Mouse (Mus musculus): Measurements from ENCODE around the gene Iffo2. TPM values are rescaled to one million over a fixed set of nuclear protein-coding genes. Genes with fewer than 3 reads are reported as not detected.

Gene Iffo2
- total and polyA plus RNA-seq, 3 experiments: 0.38 to 3.0 (median 0.60) TPM

DNA sequence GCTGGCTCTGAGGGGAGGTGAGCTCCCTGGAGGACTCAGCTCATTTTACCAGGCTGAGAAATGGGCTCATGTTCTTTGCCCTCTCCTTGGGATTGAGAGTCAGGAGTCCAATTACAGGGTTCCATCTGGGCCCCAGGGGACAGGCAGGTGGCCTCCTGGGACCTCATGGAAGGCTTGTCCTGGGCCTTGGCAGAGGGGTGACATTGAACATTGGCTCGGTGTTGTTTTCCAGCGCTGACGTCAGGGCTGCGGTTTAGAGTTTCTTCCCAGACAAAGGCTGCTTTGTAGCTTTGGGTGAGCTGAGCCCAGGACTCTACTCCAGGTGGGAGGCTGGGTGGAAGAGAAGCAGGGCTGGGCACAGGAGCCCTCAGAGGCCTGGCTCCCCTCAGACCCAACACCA, 57.4 kb downstream of the Iffo2 start:
- dilution Hi-C loops (cut with MboI; ENCODE audit: extremely low pct_ligation_motif_present, extremely low pct_unique_long_range_greater_than_20kb, low sequenced_read_pairs): no loop called here
- H3K27ac ChIP-seq (ENCODE audit: insufficient read depth, low read depth): no peak overlapping the region

DNA sequence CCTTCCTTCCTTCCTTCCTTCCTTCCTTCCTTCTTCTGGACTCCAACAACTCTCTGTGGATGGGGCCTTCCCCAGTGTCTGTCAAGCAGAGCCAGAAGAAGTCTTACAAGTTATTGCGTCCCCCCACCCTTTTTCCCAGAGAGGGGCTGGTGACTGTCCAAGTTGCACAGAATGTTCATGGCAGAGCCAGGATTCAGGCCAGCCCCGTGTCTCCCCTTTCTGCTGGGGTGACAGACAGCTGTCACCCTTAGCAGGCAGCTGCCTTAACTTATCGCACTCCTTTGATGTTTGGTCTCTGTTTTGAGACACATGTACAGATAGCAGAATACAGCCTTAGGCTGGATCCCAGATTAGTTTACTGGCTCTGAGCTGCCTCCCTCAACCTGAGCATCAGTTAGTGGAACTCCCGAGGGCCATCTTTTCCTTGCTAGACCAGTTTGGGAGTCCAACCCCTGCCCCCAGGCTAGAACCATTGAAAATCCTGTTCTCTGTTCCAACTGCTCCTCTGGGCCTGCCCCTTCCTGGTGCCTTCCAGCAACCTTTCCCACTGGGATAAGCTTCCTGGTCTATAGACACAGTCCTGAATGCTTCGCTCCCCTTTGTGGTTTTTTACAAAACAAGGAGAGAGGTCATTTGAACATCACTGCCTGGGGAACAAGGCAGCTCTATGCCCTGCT, 59.1 kb downstream of the Iffo2 start:
- in situ Hi-C loops (cut with MboI; ENCODE audit: low pct_ligation_motif_present, low pct_unique_long_range_greater_than_20kb, low sequenced_read_pairs) (no loop called here), dilution Hi-C loops (cut with MboI; ENCODE audit: extremely low pct_ligation_motif_present, extremely low pct_unique_long_range_greater_than_20kb, low sequenced_read_pairs) (no loop called here)
- no peaks in the 10 kb centered on the region for H3K9me3 ChIP-seq (replicated peaks; ENCODE audit: low read length)
- H3K4me2 ChIP-seq (ENCODE audit: insufficient read depth, low read depth, poor library complexity, severe bottlenecking): no peak overlapping the region
- DNase-seq (ENCODE audit: extremely low read depth): no peak
- H3K9ac ChIP-seq (ENCODE audit: insufficient read depth, low read depth): no peak overlapping the region
- no peak overlapping the region for H3K27ac ChIP-seq (ENCODE audit: insufficient read depth, low read depth)
- peaks cover 7 to 11% of the 10 kb centered on the region in 2 experiments; a peak in 2 of 4 replicates for H3K4me1 ChIP-seq (ENCODE audit: control insufficient read depth in 1 of 2, insufficient read depth in 2 of 2)
- no peaks in the 10 kb centered on the region for H3K36me3 ChIP-seq (replicated peaks in 1 of 2; ENCODE audit: control insufficient read depth in 1 of 2, insufficient read depth in 1 of 2, low read length in 1 of 2)
- no peaks in the 10 kb centered on the region for H3K79me2 ChIP-seq (replicated peaks; ENCODE audit: control insufficient read depth, extremely low read depth, insufficient read depth, poor library complexity, severe bottlenecking)
- no peak for TF ChIP-seq MEF2A (IDR thresholded peaks at IDR 0.05; ENCODE audit: borderline replicate concordance, low read depth, low read length)
- TF ChIP-seq MAZ (IDR thresholded peaks at IDR 0.05; ENCODE audit: low read depth, low read length): no peak
- no peak for TF ChIP-seq CHD1 (IDR thresholded peaks at IDR 0.05; ENCODE audit: low read depth, low read length)
- TF ChIP-seq POLR2AphosphoS2 (IDR thresholded peaks at IDR 0.05; ENCODE audit: low read depth, low read length): no peak
- no peak for TF ChIP-seq MXI1 (IDR thresholded peaks at IDR 0.05; ENCODE audit: low read depth, low read length)
- no peak for TF ChIP-seq NELFE (IDR thresholded peaks at IDR 0.05; ENCODE audit: low read depth, low read length)
- no peak for TF ChIP-seq ETS1 (conservative IDR thresholded peaks at IDR 0.05; ENCODE audit: low read depth, low read length)
- TF ChIP-seq JUN (IDR thresholded peaks at IDR 0.05; ENCODE audit: insufficient read depth, low read depth, low read length): no peak
- TF ChIP-seq RAD21 (IDR thresholded peaks at IDR 0.05; ENCODE audit: low read depth, low read length): no peak
- no peak for TF ChIP-seq UBTF (IDR thresholded peaks at IDR 0.05; ENCODE audit: low read depth, low read length)
- TF ChIP-seq CTCF (conservative IDR thresholded peaks at IDR 0.05 in 1 of 2, IDR thresholded peaks at IDR 0.05 in 1 of 2; ENCODE audit: low read depth in 2 of 2, low read length in 2 of 2): no peak
- TF ChIP-seq RCOR1 (conservative IDR thresholded peaks at IDR 0.05; ENCODE audit: low read depth, low read length): no peak
- TF ChIP-seq PAX5 (IDR thresholded peaks at IDR 0.05; ENCODE audit: low read length): no peak
- no peak for TF ChIP-seq JUND (conservative IDR thresholded peaks at IDR 0.05; ENCODE audit: low read depth, low read length)
- TF ChIP-seq USF1 (IDR thresholded peaks at IDR 0.05; ENCODE audit: low read depth, low read length): no peak
- no peak for TF ChIP-seq TBP (conservative IDR thresholded peaks at IDR 0.05; ENCODE audit: low read depth, low read length)
- TF ChIP-seq CHD2 (IDR thresholded peaks at IDR 0.05; ENCODE audit: low read length): no peak
- TF ChIP-seq SIN3A (IDR thresholded peaks at IDR 0.05; ENCODE audit: low read length): no peak
- H3K27me3 ChIP-seq (replicated peaks): peaks cover 44% of the 10 kb centered on the region
- H3K4me3 ChIP-seq (replicated peaks in 1 of 3; ENCODE audit: low read depth in 2 of 3, low read length in 2 of 3, poor library complexity in 1 of 3): no peak overlapping the region

More for the DNA sequence above, 57.4 kb downstream of the Iffo2 start:
- H3K27me3 ChIP-seq (replicated peaks): peaks cover 51% of the 10 kb centered on the region
- in situ Hi-C loops (cut with MboI; ENCODE audit: low pct_ligation_motif_present, low pct_unique_long_range_greater_than_20kb, low sequenced_read_pairs): no loop called here
- no peak overlapping the region for H3K9ac ChIP-seq (ENCODE audit: insufficient read depth, low read depth)
- TF ChIP-seq SIN3A (IDR thresholded peaks at IDR 0.05; ENCODE audit: low read length) (no peak), JUND (conservative IDR thresholded peaks at IDR 0.05; ENCODE audit: low read depth, low read length) (no peak), ETS1 (conservative IDR thresholded peaks at IDR 0.05; ENCODE audit: low read depth, low read length) (no peak), RAD21 (IDR thresholded peaks at IDR 0.05; ENCODE audit: low read depth, low read length) (no peak), HCFC1 (IDR thresholded peaks at IDR 0.05; ENCODE audit: low read depth, low read length) (no peak), POLR2A (IDR thresholded peaks at IDR 0.05; ENCODE audit: low read depth, low read length) (no peak), ZMIZ1 (IDR thresholded peaks at IDR 0.05; ENCODE audit: low read depth, low read length) (no peak), KAT2A (IDR thresholded peaks at IDR 0.05; ENCODE audit: insufficient replicate concordance, low read length) (no peak), UBTF (IDR thresholded peaks at IDR 0.05; ENCODE audit: low read depth, low read length) (no peak), IRF4 (IDR thresholded peaks at IDR 0.05; ENCODE audit: low read depth, low read length) (no peak), ELF1 (IDR thresholded peaks at IDR 0.05; ENCODE audit: low read depth, low read length) (no peak)
- peaks cover 7 to 11% of the 10 kb centered on the region in 2 experiments; a peak in 2 of 4 replicates for H3K4me1 ChIP-seq (ENCODE audit: control insufficient read depth in 1 of 2, insufficient read depth in 2 of 2)
- no peak overlapping the region for H3K4me2 ChIP-seq (ENCODE audit: insufficient read depth, low read depth, poor library complexity, severe bottlenecking)
- no peaks in the 10 kb centered on the region for H3K9me3 ChIP-seq (replicated peaks; ENCODE audit: low read length)
- H3K36me3 ChIP-seq (replicated peaks in 1 of 2; ENCODE audit: control insufficient read depth in 1 of 2, insufficient read depth in 1 of 2, low read length in 1 of 2): no peaks in the 10 kb centered on the region
- DNase-seq (ENCODE audit: extremely low read depth): no peak
- H3K4me3 ChIP-seq (replicated peaks in 1 of 3; ENCODE audit: low read depth in 2 of 3, low read length in 2 of 3, poor library complexity in 1 of 3): no peak overlapping the region
- no peaks in the 10 kb centered on the region for H3K79me2 ChIP-seq (replicated peaks; ENCODE audit: control insufficient read depth, extremely low read depth, insufficient read depth, poor library complexity, severe bottlenecking)
